Mouse (Mus musculus): ENCODE results near the gene Npas1. TPM values are rescaled to one million over a fixed set of nuclear protein-coding genes. Genes with fewer than 3 reads are reported as not detected.

Gene Npas1
- total RNA-seq, 2 experiments from 2014 or later = 20.8 to 23.8 TPM

GRCm38 (mm10) chr7:16422222-16422856 is 55.2 kb downstream of the Npas1 start:
- no peak for DNase-seq (ENCODE audit: low spot score in 2 of 2)

GRCm38 (mm10) chr7:16420493-16421118 is 56.9 kb downstream of the Npas1 start:
- no peak for DNase-seq (ENCODE audit: low spot score in 2 of 2)

- no peak for DNase-seq (ENCODE audit: low spot score in 2 of 2)
Observed at GRCm38 (mm10) chr7:16418713-16419112, 58.8 kb downstream of the Npas1 start.

- no peak for DNase-seq (ENCODE audit: low spot score in 2 of 2)
Observed at GRCm38 (mm10) chr7:16417141-16417771, 60.3 kb downstream of the Npas1 start.

GRCm38 (mm10) chr7:16415426-16415825 is 62.1 kb downstream of the Npas1 start:
- no peak for DNase-seq (ENCODE audit: low spot score in 2 of 2)

- no peak for DNase-seq (ENCODE audit: low spot score in 2 of 2)
Observed at GRCm38 (mm10) chr7:16412930-16413329, 64.6 kb downstream of the Npas1 start.

- no peak for DNase-seq (ENCODE audit: low spot score in 2 of 2)
Observed at GRCm38 (mm10) chr7:16412220-16412896, 65.2 kb downstream of the Npas1 start.

- DNase-seq (ENCODE audit: low spot score in 2 of 2) = no peak
Observed at GRCm38 (mm10) chr7:16411100-16411499, 66.4 kb downstream of the Npas1 start.

- no peak for DNase-seq (ENCODE audit: low spot score in 2 of 2)
Observed at GRCm38 (mm10) chr7:16406978-16407377, 70.5 kb downstream of the Npas1 start.

Other genes with a start within 250 kb of the Npas1 start
- under 1 TPM; 0.33 to 0.37 TPM for gene C5ar2, start 233.6 kb downstream of the Npas1 start, total RNA-seq (2021)
- gene C5ar1, start 218.2 kb downstream of the Npas1 start, total RNA-seq (2021) = 1 to 10 TPM; 1.1 to 1.3 TPM
- 10 to 100 TPM; 35.4 to 35.8 TPM for gene Inafm1, start 204.1 kb downstream of the Npas1 start, total RNA-seq (2021)
- gene Ccdc9, start 190.9 kb downstream of the Npas1 start, total RNA-seq (2021) = 10 to 100 TPM; 81.4 to 98.8 TPM
- 10 to 100 TPM; 28.0 to 30.0 TPM for gene Bbc3, start 169.3 kb downstream of the Npas1 start, total RNA-seq (2021)
- 100 to 1,000 TPM; 106 to 115 TPM for gene Sae1, start 89.9 kb downstream of the Npas1 start, total RNA-seq (2021)
- gene Zc3h4, start 76.8 kb downstream of the Npas1 start, total RNA-seq (2021) = 10 to 100 TPM; 46.4 to 52.8 TPM
- 100 to 1,000 TPM in 1 of 2 experiments, 10 to 100 TPM in 1; 86.4 to 103 TPM for gene Tmem160, start 24.9 kb downstream of the Npas1 start, total RNA-seq (2021)
- 100 to 1,000 TPM; 140 TPM for gene Arhgap35, start 137.3 kb upstream of the Npas1 start, total RNA-seq (2021)
- gene Ceacam15, start 198.0 kb upstream of the Npas1 start, total RNA-seq (2021) = not detected
- gene Ceacam9, start 244.2 kb upstream of the Npas1 start, total RNA-seq (2021) = not detected

Measured in layer of hippocampus, postnatal 10 days (tissue).